Mouse (Mus musculus) left cerebral cortex, postnatal 36 days (tissue): ENCODE results near the gene Notch1. TPM values are rescaled to one million over a fixed set of nuclear protein-coding genes. Genes with fewer than 3 reads are reported as not detected.
A peak's percentile ranks its signal among the peaks of the same experiment; 100 is the strongest.

ENCODE experiments used
- DNase-seq, 2 experiments: peaks; one replicate each; pipeline ENCODE4 v3.0.0; 2021 to 2022; ENCODE audit warnings: low spot score in 2 of 2, mixed read lengths in 1 of 2
- intact Hi-C: fragments of 180-260 bp; cut with DNase I; formaldehyde crosslinking; loops from one replicate; pipeline ENCODE4 v1.15.1; 2025
- total RNA-seq, 2 experiments: library from RNA; stranded (reverse); gene quantifications; 2 replicates each; pipeline ENCODE4 v1.2.3; 2021

Gene Notch1
- total RNA-seq, 2 experiments from 2014 or later = 24.5 to 28.5 TPM

DNA sequence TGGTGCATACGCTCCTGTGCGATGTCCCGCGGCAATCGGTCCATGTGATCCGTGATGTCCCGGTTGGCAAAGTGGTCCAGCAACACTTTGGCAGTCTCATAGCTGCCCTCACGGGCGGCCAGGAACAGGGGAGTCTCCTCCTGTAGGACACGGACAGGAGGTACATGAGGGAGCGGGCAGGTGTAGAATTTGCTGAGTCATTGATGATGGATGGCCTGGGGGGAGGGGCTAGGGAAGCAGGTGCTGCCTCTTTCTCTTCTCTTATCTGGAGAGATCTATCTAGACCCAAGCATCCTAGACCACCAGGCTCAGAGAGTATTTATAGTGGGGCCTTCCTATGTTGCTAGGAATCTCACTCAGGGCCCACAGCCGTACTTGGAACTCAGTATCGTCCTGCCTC, 55.6 kb downstream of the Notch1 start:
- DNase-seq = no peak
- intact Hi-C loops = no loop called here

DNA sequence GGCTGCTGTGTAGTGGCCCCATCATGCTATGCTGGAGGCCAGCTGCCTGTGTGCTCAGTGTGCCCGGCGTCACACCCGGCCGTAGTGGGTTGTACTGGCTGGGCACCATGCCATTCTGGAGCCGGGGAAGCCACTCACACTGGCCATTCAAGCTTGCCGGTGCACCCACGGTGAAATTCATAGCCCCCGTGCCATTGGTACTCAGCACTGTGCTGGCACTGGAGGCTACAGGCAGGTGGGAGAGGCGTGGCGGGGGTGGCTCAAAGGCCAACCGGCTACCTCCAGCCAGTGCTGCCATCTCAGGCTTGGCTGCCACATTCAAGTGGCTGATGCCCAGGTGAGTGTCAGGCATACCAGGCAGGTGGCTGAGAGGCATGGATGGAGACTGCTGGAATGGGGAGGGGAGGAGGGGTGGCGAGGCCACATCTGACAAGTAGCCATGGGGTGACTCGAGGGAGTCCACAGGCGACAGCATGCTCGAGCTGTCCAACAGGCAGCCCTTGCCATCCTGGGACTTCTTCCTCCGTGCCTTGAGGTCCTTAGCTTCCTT, 56.3 kb downstream of the Notch1 start:
- intact Hi-C loops = no loop called here
- no peak for DNase-seq

DNA sequence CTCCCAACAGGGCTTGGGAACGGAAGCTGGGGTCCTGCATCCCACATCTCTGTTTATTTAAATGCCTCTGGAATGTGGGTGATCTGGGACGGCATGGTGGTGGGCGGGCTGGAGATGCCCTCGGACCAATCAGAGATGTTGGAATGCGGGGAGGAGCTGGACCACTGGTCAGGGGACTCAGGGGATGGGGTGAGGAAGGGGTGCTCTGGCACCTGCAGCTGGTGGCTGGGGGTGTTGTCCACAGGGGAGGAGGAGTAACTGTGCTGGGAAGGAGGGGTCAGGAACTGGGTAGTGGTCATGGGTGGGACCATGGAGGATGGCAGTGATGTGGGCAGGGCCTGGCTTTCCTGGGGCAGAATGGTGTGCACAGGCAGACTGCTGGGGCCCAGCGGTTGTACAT, 57.0 kb downstream of the Notch1 start:
- intact Hi-C loops = no loop called here

DNA sequence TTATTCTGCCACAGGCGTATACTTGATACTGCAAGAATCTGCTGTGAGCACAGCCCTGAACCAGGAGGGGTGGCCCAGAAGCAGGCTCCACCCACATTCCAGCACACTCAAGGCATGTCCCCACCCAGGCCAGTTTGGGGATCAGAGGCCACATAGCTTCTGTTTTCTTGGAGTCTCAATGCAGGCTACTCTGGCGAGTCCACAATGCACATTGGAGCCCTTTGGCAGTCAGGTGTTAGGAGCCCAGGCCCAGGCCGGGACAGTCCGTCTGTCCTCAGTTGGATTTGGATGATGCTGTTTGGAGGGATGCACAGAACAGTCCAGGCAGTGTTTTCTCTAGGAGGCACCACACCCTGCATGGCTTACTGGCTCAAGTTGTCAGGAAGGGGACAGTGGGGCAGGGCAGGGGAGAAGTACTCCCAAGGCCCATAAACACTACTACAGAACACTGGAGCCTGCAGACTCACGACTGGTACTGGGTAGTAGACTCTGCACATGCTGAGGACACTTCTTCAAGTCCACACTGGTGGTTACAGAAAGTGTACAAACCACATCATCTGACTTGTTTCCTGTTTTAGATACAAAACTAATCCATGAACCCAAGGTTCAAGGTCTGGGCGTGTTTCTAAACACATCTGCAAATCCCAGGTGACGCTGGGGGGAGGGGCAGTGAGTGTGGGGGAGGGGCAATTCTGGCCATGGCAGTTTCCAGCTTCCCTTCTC, 57.9 kb downstream of the Notch1 start:
- intact Hi-C loops = no loop called here
- DNase-seq = no peak

More for the DNA sequence above, 57.0 kb downstream of the Notch1 start:
- no peak for DNase-seq

DNA sequence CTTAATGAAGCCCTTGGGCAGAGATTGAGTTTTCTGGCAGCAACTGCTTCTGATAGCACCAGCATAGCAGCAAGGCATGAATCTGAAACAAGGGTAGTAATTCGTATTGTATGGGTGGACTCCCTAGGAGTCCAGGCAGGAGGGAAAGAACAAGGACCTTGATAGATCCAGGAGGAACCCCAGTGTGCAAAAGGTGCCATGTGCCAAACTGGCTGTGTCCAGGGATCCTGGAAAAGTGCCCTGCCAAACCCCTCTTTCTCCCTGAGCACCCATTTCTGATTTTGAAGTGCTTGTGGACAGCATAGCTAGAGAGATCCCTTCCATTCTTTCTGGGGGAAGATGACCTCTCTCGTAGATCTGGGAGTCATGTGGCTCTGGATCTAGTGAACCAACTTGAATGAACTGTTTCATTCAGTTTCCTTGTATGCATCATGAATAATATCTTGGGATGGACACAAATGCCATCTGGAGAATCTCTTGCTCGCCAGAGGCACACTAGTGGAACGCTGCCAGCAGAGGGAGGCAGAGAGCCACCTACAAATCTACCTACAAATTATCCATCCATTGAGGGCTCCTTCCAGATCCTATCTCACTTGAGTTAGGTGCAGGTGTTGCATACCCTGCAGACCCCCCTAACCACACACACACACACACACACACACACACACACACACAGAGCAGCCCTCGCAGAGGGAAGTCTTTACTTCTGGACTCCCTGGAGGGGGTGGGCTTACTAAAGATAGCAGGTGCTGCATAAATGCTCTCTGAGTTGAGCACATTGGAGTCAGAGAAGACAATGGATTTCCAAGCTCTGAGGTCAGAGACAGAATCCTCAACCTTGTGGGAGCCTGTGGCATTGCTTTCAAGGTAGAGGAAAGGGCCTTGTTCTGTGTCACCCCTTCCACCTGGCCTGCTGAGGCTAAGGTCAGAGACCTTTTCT, 67.1 kb downstream of the Notch1 start:
- peak; percentile 77 to 81 for DNase-seq
- intact Hi-C loops = loop anchor here (1.0 to 10.0 kb wide), 3 partner anchors 112 to 465 kb away; partner anchors contain the start of genes Fam69b, Med22, Rpl7a and Surf1

DNA sequence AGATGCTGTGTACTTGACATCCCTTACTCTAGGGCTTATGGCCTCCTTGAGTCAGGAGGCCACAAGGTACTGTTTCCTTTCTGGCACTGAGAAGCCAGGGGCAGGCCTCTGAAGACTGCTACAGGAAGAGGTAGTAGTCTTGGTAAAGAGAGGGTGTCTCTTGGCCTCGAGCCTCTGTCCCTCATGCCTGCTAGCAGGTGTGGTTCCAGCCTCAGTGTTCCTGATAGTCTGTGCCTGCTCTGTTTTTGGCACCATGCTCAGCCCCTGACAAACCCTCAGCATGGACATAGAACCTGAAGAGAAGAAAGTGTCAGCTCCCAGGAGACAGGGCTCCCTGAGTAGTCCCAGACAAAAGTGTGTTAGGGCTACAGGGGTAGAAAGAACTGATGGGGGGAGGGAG, 69.0 kb downstream of the Notch1 start:
- intact Hi-C loops = loop anchor here (2.0 to 10.0 kb wide), 3 partner anchors 119 to 467 kb away; partner anchors contain the start of genes Fam69b, Med22, Rpl7a and Surf1
- DNase-seq = no peak

DNA sequence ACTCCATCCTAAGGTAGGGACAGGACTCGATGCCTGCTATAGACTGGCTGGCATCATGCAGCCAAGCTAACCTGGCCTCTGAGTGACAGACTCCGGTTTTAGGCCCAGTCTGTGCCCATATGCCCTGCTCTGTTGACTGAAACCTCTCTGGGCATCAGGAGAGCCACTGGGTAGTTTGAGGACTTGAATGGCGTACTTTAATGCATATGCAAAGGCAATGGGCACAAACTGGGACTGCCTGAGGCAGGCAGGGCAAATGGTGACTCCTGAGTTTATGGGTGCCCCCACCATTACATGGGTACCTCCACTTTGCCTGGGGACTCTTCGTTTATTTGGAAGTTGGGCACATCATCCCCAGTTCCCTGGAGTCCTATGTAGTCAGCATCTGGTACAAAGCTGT, 69.8 kb downstream of the Notch1 start:
- DNase-seq = no peak
- intact Hi-C loops = loop anchor here (2.0 to 10.0 kb wide), 3 partner anchors 120 to 468 kb away; partner anchors contain the start of genes Fam69b, Med22, Rpl7a and Surf1

DNA sequence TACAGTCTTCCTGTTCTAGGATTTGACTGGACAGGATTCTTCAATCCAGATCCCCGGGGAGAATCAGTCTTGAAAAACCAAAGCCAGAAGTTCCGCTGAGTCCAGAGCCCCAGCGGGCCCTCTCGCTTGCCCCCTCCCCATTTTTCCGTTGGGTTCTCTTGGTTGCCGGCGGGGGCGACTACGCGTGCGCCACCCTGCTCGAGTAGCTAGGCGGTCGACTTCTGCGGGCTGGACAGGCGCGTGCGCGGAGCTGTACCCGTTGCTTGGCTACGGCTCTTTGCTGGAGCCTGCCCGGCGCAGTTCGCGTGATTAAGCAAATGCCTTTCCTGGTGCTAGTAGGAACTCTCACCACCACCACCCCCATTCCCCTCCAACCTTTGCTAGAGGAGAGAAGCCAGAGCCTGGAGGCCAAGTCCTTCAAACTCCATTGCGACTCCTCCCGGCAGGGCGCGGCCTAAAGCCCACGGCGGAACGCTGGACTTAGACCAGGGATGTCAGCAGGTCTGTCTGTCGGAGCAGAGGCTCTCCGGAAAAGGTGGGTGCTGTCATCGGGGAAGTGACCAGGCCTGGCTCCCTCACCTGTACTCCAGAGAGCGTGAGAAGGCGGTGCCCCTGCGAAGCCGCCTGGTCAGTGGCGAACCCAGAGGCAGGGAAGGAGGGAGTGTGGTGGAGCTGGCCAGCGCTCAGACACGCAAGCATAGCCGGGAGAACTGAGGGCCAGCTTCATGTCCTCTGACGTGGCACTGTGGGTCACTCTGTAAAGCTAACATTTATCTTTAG, 70.6 kb downstream of the Notch1 start:
- intact Hi-C loops = loop anchor here (2.0 to 10.0 kb wide), 3 partner anchors 121 to 469 kb away; partner anchors contain the start of genes Fam69b, Med22, Rpl7a and Surf1

DNA sequence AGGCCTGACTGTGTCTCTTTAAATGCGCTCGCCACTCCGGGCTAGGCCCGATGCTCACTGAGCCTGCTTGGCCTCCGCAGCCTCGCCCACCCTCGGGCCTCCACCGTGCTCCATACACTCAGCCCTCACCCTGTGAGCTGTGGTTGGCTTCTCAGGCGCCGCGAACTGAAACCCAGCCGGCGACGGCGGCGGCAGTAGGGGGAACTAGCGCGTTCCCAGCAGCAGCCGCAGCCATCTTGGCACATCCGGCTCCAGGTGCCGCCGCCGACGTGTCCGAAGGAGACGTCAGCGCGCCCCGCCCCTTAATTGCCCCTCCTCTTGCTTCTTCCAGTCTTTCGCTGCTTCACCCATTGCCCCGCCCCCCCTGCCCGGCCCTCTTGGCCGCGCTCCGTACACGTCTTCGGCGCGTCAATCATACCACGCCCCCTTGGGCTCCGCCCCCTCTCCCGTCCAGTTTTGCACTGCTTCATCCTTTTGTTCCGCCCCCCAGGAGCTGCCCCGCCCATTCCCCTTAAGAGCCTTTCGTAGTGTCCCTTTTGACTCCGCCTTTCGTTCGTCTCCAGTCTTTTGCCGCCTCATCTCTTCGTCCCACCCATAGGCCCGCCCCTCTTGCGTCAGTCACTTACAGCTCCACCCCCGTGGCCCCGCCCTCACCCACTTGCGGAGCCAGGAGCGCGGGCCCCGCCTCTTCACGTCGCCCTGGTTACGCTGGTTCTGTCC, 71.4 kb downstream of the Notch1 start, which contains the start of gene Sec16a:
Gene Sec16a, minus strand, starts transcription at position 271 of the 720 bp plus-strand sequence.
- intact Hi-C loops = loop anchor here (5.0 to 10.0 kb wide), 2 partner anchors 182 to 470 kb away; partner anchors contain the start of genes Fam69b, Med22, Rpl7a and Surf1
- peak; percentile 98 to 99 for DNase-seq

More for the DNA sequence above, 70.6 kb downstream of the Notch1 start:
- DNase-seq = peak; percentile 95

DNA sequence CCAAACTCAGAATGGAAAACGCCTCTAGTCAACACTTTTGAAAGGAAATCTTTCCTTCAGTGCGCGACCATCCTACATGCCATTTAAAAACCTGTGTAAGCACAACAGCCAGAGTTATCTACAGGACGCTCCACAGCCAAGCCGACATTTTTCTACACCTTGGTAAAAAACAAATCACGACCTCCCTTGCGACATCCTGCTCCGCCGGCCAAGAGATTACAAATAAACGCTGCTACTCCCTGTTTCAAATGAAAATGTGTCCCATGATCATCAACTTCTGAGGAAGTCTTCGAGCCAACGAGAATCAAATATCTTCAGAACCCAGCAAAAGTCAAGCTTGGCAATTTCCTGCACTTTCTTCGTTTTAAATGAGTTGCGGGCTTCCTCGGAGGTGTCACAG, 72.1 kb downstream of the Notch1 start:
- intact Hi-C loops = loop anchor here (10.0 kb wide), 1 partner anchor 470 kb away; the partner anchor contains the start of genes Med22, Rpl7a, Surf1 and Surf2
- no peak for DNase-seq

DNA sequence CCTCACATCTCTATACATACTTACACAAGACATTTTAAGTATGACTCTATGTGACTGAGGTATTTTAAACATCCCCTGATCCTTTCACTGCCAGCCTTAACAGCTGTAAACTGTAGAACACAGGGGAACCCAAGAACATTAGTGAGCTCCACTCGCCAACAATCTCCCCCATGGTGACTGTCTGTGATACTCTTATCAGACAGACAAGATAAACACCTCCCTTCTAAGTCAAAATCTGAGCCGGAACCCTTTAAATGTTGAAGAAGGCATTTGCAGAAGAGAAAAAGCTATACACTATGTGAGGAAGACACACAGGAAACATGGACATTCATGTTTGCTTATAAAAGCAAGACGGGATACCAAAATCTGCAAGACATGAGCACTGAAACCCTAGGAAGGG, 72.6 kb downstream of the Notch1 start:
- intact Hi-C loops = loop anchor here (10.0 kb wide), 1 partner anchor 471 kb away; the partner anchor contains the start of genes Med22, Rpl7a, Surf1 and Surf2
- DNase-seq = no peak

DNA sequence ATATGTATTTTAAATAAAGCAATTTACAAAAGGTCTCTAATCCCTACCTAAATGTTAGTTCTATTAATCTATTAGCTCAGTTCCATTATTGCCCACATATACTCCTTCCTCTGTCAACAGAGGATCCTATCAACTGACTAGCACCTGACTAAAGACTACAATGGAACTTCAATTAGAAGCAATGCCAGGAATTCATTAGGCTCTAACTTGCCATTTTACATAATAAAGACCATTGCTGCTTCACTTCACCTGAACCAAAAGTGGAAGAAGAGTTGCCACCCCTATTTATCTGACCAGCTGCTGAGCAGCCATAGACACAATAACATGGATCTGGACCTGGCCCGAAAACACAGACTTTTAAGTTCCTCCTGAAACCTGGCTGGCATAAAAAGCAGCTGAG, 73.6 kb downstream of the Notch1 start:
- intact Hi-C loops = loop anchor here (10.0 kb wide), 1 partner anchor 472 kb away; the partner anchor contains the start of genes Med22, Rpl7a, Surf1 and Surf2
- no peak for DNase-seq

DNA sequence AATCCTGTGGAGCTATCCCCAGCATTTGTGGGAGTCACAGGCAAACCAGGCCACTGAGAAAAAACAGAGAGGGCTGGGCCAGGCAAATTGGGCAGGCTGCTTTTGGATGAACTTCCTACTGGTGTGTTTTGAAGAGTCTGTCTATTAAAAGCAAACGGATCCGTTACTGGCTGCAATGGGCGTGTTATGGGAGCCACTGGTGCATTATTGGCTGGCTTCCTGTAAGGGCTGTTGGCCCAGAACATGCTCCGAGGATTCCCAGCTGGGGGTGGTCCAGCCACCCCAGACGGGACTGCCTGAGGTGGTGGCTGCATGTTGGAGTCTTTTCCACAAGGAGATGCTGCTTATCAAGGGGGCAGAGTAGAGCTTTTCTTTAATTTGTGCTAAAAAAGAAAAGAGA, 74.8 kb downstream of the Notch1 start:
- intact Hi-C loops = loop anchor here (10.0 kb wide), 1 partner anchor 473 kb away; the partner anchor contains the start of genes Med22, Rpl7a, Surf1 and Surf2
- DNase-seq = no peak

DNA sequence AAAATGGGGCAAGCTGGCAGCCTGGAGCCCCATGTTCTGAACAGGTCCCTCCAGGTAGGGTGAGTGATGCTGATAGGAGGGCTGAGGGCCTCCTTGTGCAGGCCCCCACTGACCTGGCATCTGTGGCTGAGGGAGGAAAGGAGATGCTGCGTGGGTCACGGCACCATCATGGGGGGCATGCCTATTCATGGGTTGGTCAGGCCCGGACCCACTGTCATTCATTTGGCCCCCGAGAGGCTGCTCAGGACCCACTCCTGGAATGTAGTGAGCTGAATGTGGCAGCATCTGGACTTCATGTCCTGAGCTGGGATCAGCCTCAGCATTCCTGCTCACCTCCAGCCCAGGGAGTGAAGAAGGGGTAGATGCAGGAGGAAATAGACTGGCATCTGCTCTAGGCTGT, 75.2 kb downstream of the Notch1 start:
- no peak for DNase-seq
- intact Hi-C loops = loop anchor here (10.0 kb wide), 1 partner anchor 474 kb away; the partner anchor contains the start of genes Med22, Rpl7a, Surf1 and Surf2

DNA sequence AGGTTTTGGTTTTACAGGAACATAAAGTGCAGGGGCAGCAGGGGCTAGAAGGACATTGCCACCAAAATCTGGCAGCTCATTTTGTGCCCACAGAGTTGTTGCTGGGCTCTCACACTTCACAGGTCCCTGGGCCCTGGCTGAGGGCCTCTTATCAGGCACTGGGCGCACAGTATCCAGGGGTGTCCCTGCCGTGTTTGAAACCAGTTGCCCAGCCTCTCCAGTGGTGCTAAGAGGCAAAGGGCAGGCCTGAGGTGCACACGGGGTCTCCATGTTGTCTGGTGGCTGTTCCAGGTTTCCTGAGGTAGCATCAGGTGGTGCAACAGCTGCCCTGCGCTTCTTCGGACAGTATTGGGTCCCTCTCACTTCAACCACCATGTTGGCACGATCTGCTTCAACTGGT, 76.8 kb downstream of the Notch1 start:
- DNase-seq = no peak
- intact Hi-C loops = loop anchor here (10.0 kb wide), 1 partner anchor 475 kb away; the partner anchor contains the start of genes Med22, Rpl7a, Surf1 and Surf2

DNA sequence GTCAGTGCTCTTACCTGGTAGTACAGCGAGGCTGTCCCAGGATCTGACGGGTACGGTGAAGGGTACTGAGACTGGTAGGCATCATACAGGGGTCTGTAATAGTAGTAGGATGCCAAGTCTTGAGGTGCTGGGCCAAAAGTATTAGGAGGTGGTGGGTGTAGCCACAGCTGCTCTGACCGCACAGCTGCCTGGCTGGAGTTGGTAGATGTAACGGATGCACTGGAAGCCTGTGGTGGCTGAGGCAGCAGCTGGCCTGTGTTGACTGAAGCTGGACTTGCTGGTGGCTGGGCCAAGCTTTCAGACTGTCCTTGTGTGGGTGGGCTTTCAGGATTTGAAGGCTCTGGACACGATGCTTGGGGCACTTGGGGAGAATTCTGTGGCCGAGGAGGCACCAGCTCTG, 78.1 kb downstream of the Notch1 start:
- DNase-seq = no peak
- intact Hi-C loops = no loop called here

DNA sequence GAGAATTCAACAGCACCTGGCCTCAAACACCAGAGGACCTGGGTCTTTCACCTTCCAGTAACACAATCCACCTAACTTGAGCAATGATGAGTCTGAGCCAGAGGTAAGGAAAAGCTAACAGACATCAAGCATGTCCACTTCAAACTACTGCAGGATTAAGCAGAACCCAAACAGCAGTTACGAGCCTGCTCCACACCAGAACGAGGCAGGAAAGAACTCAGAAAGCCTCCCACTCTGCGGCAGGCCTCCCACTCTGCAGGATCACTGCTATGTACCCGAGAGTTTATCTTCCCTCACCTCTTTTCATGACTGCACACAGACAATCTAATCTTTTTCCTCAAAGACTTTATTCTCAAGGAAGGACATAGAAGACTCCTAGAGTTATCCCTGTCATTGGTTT, 79.2 kb downstream of the Notch1 start:
- intact Hi-C loops = no loop called here
- DNase-seq = peak; percentile 44 to 46
